Mouse (Mus musculus) E14TG2a.4 (cell line): ENCODE data around the gene Khnyn.

Experiments
- H3K27me3 ChIP-seq: 2 replicates; pipeline ENCODE4 v1.6.1; 2014; ENCODE audit warnings: low read length, control low read depth; ENCODE audit not compliant: insufficient read depth
- H3K36me3 ChIP-seq: 2 replicates; pipeline ENCODE4 v1.6.1; 2014; ENCODE audit warnings: low read length, control low read depth; ENCODE audit not compliant: insufficient read depth
- H3K4me1 ChIP-seq: replicated peaks from 2 replicates; pipeline ENCODE4 v1.6.1; 2014; ENCODE audit warnings: low read depth, low read length, control low read depth
- H3K4me3 ChIP-seq: replicated peaks from 2 replicates; pipeline ENCODE4 v1.5.1; 2014; ENCODE audit warnings: mild to moderate bottlenecking, low read length
- H3K9me3 ChIP-seq: 2 replicates; pipeline ENCODE4 v1.6.1; 2014; ENCODE audit warnings: low read length, control low read depth
- CTCF ChIP-seq: conservative IDR thresholded peaks from 2 replicates; pipeline ENCODE4 v1.5.1; 2014; ENCODE audit warnings: low read length
- NANOG ChIP-seq: IDR thresholded peaks from 2 replicates; pipeline ENCODE4 v1.6.1; 2014; ENCODE audit warnings: borderline replicate concordance, low read length, mixed read lengths
- POU5F1 ChIP-seq: IDR thresholded peaks from 2 replicates; pipeline ENCODE4 v1.6.1; 2014; ENCODE audit warnings: low read length, borderline replicate concordance

The Khnyn gene

DNA sequence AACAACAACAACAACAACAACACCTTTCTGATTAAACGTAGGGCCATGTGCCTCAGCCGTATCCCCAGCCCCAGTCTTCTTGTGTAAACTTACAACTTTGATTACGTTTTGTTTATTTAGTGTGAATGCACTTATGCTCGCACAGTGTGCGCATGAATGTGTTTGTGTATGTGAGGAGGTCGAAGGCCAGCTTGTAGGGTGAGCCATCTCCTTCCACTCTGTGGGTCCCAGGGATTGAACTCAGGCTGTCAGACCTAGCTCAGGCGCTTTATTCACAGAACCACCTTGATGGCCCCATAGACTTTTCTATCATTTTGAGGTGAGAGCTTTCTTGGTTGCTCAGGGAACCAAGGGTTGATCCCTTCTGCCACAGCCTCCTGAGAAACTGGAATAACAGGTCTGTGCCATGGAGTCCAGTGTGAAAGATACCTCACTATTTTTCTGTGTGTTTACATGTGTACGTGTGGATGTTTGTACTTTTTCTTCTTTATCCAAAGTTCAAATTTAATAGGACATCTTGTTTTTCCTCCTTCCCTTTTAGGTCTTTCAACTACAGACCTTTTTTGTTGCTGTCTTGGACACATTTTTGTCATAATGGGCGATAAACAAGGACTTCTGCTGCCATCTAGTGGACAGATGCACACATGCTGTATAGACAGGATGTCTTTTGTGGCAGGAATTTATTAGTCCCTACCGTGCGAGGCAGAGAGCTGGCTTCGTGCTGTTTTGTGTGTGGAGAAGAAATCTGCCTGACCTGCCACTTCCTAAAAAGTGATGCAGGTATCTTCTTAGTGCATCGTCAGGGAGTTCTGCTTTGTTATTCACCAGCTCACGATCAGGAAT is 33.7 kb downstream of the Khnyn start:
- TF ChIP-seq POU5F1: no peak
- no peak for TF ChIP-seq NANOG
- TF ChIP-seq CTCF: peak; percentile 87
- Histone ChIP-seq H3K4me3 (no peak overlapping the region), H3K9me3 (no peaks in the 10 kb centered on the region), H3K4me1 (peaks cover 22% of the 10 kb centered on the region), H3K27me3 (no peaks in the 10 kb centered on the region), H3K36me3 (no peaks in the 10 kb centered on the region)

DNA sequence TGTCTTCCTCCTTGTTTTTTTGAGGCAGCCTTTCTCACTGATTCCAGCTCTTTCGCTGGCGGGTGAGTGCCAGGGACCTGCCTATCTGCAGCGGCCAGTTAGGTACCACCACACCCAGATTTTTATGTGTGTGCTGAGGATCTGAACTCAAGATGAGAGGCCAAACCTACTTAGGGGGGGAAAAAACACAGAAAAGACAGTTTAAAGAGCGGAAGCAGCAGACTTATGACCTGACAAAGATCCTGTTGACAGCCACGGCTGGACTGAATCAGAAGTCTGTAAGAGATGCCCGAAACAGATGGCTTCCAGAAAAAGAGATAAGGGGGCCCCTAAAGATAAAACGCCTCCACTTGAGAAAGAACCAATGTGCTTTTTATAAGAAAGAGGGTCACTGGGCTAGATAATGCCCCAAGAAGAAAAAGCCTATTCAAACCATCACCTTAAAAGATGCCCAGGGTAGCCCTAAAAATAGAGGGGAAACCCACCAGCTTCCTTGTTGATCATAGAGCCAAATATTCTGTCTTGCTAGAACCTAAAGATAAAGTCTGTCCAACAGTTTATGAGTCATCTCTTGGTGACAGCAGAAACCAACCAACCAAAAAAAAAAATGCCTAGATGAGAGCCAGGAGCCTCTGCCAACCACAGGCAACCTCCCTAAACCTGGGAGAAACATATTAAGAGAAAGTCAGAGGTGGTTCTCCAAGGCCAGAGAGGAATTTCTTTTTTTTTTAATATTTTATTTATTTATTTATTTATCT is 37.9 kb downstream of the Khnyn start:
- no peaks in the 10 kb centered on the region for H3K9me3 ChIP-seq
- peaks cover 17% of the 10 kb centered on the region for H3K4me1 ChIP-seq
- TF ChIP-seq POU5F1 (no peak), CTCF (no peak)
- no peaks in the 10 kb centered on the region for H3K36me3 ChIP-seq
- H3K4me3 ChIP-seq: no peak overlapping the region
- H3K27me3 ChIP-seq: no peaks in the 10 kb centered on the region

DNA sequence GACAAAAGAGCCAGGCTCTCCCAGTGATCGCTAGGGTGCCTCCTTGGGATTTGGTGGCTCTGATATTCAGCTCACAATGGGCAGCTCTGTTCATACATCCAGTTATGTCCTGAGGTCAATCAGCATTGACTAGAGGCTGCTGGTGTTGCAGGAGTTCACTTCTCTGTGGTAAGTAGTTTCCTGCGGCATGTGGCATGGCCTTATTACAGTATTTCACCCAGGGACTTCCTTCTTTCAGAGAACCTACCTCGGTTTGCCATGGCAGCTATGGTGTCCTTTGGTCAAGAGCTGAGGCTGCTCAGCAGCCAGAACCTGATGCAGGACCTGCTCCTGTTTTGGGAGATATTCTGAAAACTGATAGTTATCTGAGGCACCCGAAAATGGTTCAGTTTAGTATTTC is 42.1 kb downstream of the Khnyn start:
- Histone ChIP-seq H3K36me3 (no peaks in the 10 kb centered on the region), H3K27me3 (no peaks in the 10 kb centered on the region), H3K4me1 (no peaks in the 10 kb centered on the region), H3K4me3 (no peak overlapping the region), H3K9me3 (no peaks in the 10 kb centered on the region)
- TF ChIP-seq CTCF (no peak), POU5F1 (no peak), NANOG (no peak)

DNA sequence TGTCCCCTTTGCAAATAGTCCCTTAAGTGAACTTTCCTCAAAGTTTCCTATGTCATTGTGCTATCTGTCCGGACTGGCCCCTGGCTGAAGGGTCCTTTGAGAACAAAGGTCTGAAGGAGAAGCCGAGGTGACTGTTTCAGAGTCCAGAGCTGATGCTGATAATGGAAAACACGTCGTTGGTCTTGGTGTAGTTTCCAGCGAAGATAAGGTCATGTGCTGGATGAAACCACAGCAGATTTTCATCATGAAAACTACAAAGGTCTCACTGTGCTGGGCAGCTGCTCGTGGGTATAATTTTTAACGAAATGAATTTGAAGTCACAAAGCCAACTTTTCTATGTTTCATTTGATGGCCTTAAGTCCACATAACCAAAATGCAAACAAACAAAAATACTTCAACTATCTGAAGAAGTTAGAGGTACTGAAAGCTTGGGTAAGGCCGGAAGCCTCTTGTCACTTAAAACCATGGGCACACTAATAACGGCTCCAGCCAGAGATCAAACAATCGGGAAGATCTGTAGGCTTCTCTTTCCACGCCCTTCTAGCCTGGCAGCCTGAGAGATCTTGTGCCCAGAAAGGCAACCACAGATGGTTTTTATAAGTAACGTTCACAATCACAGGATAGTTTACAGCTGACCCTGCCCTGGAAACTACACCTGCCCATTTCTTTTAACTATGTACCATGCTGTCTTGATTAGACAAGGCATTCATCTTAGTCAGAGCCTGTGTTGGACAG is 44.7 kb downstream of the Khnyn start:
- no peaks in the 10 kb centered on the region for H3K36me3 ChIP-seq
- no peaks in the 10 kb centered on the region for H3K9me3 ChIP-seq
- H3K4me1 ChIP-seq: no peaks in the 10 kb centered on the region
- H3K4me3 ChIP-seq: no peak overlapping the region
- TF ChIP-seq CTCF (no peak), POU5F1 (no peak), NANOG (no peak)
- H3K27me3 ChIP-seq: no peaks in the 10 kb centered on the region

DNA sequence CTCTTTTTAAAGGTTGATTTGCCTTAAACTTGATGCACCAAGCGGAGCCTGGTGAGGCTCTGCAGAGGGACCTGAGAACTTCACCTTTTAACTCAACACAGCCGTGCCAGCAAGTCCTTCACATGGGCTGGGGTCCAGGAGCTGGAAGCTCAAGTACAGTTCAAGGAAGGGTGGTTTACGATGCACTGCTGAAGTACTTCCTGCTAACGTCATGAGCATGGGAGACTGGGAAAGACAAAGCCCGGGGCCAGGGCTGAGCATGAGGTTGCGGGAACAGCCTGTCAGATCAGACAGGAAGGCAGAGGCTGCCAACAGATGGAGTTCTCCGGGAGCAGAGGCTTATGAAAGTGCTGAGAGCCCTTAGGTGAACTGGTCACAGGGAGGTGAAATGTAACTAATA is 48.8 kb downstream of the Khnyn start:
- Histone ChIP-seq H3K36me3 (no peaks in the 10 kb centered on the region), H3K4me1 (no peaks in the 10 kb centered on the region)

DNA sequence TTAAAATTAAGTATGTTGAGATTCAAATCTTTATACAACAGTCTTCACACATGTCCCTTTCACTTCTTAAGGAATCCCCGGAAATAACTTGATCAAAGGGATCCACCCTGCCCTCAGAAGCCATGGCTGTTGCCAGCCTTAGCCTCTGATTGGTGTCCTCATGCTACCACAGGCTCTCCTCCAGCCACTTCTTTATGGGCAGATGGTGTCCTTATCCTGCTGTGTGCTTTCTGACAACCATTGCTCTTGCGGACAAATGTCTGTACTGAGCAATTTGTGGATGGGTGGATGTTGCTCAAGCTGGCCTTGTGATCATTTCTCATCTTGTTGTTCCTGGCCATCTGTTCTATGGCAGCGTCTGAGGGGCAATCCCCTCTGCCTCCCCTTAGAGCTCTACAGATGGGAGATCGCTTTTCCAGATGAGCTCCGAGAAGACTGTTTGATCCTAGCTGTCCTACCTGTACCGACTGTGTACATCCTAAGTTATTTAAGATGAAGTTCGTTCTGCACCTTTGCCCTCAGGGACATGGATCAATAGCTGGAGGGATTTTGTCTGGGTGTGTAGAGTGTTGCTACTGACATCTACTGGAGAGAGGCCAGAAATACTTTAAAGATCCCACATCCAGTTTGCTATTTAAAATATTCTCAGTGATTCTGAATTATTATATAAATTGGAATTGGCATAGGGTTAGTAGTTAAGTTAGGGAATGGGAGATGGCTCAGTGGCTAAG is 55.5 kb downstream of the Khnyn start:
- Histone ChIP-seq H3K9me3 (no peaks in the 10 kb centered on the region), H3K27me3 (peaks cover 31% of the 10 kb centered on the region), H3K4me1 (no peaks in the 10 kb centered on the region), H3K4me3 (no peak overlapping the region), H3K36me3 (no peaks in the 10 kb centered on the region)
- TF ChIP-seq NANOG (no peak), CTCF (peak; percentile 8; the same call in 1 of the 2 replicates)

More for the DNA sequence above, 48.8 kb downstream of the Khnyn start:
- no peaks in the 10 kb centered on the region for H3K27me3 ChIP-seq
- H3K4me3 ChIP-seq: no peak overlapping the region
- no peaks in the 10 kb centered on the region for H3K9me3 ChIP-seq
- TF ChIP-seq CTCF (no peak), NANOG (no peak), POU5F1 (no peak)

DNA sequence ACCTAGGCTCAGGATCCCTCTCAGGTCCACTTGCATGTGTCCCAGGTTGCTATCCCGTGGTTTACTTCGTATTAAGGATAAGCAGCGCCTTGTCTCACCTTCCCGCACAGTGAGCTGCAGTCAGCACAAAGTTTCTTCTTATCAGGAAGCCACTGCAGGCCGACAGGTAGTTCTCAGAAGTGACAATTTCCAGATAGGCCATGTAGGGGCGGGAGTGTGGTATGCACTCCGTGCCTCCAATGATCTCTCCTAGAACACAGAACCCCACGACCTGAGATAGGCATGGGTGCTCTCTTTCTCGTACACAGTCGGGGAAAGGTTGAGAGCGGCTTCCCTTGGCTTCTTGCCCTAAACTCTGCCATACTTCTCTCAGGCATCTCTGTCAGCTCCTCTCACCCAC is 58.9 kb downstream of the Khnyn start:
- Histone ChIP-seq H3K36me3 (no peaks in the 10 kb centered on the region), H3K4me3 (no peak overlapping the region), H3K27me3 (peaks cover 46% of the 10 kb centered on the region), H3K9me3 (no peaks in the 10 kb centered on the region), H3K4me1 (no peaks in the 10 kb centered on the region)
- TF ChIP-seq NANOG: no peak
- no peak for TF ChIP-seq POU5F1
- no peak for TF ChIP-seq CTCF

DNA sequence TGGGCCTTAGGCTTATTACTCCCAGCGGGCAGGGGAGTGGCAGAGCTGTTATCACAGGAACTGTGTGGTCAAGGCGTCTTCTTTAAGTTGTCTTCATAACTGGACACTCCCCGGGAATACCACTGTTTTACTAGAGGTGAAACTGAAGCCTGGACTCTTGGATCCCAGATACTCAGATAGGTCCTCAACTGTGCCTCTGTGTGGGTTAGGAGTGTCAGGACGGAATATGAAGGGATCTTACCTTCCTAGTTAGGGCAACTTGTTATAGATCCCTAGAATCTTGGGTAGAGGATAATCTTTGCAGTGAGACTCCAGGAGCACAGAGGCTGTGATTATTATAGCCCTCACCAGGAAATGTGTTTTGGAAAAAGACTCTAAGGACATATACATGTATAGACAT is 59.8 kb downstream of the Khnyn start, which contains the start of gene Cma1:
Cma1 (minus strand) TSS at position 101 of the 400 bp plus-strand sequence.
- H3K36me3 ChIP-seq: no peaks in the 10 kb centered on the region
- no peak within 1 kb of the TSS for H3K4me3 ChIP-seq
- H3K4me1 ChIP-seq: no peaks in the 10 kb centered on the region
- TF ChIP-seq POU5F1: no peak
- no peak for TF ChIP-seq NANOG
- TF ChIP-seq CTCF: no peak
- H3K9me3 ChIP-seq: no peaks in the 10 kb centered on the region
- peaks cover 44% of the 10 kb centered on the region for H3K27me3 ChIP-seq
